Mouse (Mus musculus) brain, embryonic 18.5 days (tissue): ENCODE data around the gene Hpd.

Experiments
- DNase-seq: peaks from one replicate; pipeline ENCODE4 v3.0.0-alpha.2; 2012; ENCODE audit warnings: low read depth, low spot score

The Hpd gene

GRCm38 (mm10) chr5:123135471-123136360 is 46.8 kb downstream of the Hpd start:
- DNase-seq: no peak

GRCm38 (mm10) chr5:123134875-123135382 is 47.6 kb downstream of the Hpd start:
- no peak for DNase-seq

- DNase-seq: no peak
These were observed 48.2 kb downstream of the Hpd start for GRCm38 (mm10) chr5:123134186-123134874.

GRCm38 (mm10) chr5:123133784-123134143 is 48.8 kb downstream of the Hpd start:
- DNase-seq: no peak

GRCm38 (mm10) chr5:123133083-123133783 is 49.3 kb downstream of the Hpd start:
- DNase-seq: no peak

GRCm38 (mm10) chr5:123132308-123133071 is 50.0 kb downstream of the Hpd start, which contains the start of gene Rhof:
Gene Rhof (minus strand): TSS chr5:123132692.
- no peak for DNase-seq

- no peak for DNase-seq
These were observed 51.7 kb downstream of the Hpd start for GRCm38 (mm10) chr5:123130814-123131148.

- no peak for DNase-seq
These were observed 52.3 kb downstream of the Hpd start for GRCm38 (mm10) chr5:123130030-123130813.

- DNase-seq: no peak
These were observed 53.3 kb downstream of the Hpd start for GRCm38 (mm10) chr5:123129170-123129757.

GRCm38 (mm10) chr5:123128426-123129169 is 53.9 kb downstream of the Hpd start:
- no peak for DNase-seq

- DNase-seq: no peak
These were observed 55.5 kb downstream of the Hpd start for GRCm38 (mm10) chr5:123127031-123127430.

- DNase-seq: no peak
These were observed 56.7 kb downstream of the Hpd start for GRCm38 (mm10) chr5:123125638-123126406.

- no peak for DNase-seq
These were observed 57.4 kb downstream of the Hpd start for GRCm38 (mm10) chr5:123125105-123125504.

GRCm38 (mm10) chr5:123122181-123122580 is 60.3 kb downstream of the Hpd start:
- no peak for DNase-seq
